Mouse (Mus musculus): Measurements from ENCODE around the gene Zfr. TPM values are rescaled to one million over a fixed set of nuclear protein-coding genes. Genes with fewer than 3 reads are reported as not detected.
"Not testable (repeated sequence)": the region's sequence is repeated elsewhere in the genome, so short reads cannot be mapped to it uniquely, and the experiment has no call there.

Gene Zfr
- polyA plus RNA-seq, 1 experiment from 2014 or later: 86.9 TPM

- Histone ChIP-seq H3K4me3 (ENCODE audit: low read length) (no peak overlapping the region), H3K4me2 (ENCODE audit: low read depth, low read length) (no peak overlapping the region), H3K27me3 (replicated peaks; ENCODE audit: control insufficient read depth, insufficient read depth, low read length) (no peaks in the 10 kb centered on the region), H3K9me3 (ENCODE audit: control insufficient read depth, low read length) (no peaks in the 10 kb centered on the region), H3K9ac (ENCODE audit: low read depth, low read length) (no peak overlapping the region), H3K4me1 (ENCODE audit: control insufficient read depth, insufficient read depth, low read length) (no peaks in the 10 kb centered on the region), H3K36me3 (ENCODE audit: control insufficient read depth, insufficient read depth, low read length) (no peaks in the 10 kb centered on the region), H3K27ac (ENCODE audit: low read length) (no peak overlapping the region)
- 56% methylated on average over 3 of the region's 3 CpGs for WGBS
- ATAC-seq: no peak
Measured at GRCm38 (mm10) chr15:12103763-12104162, 13.9 kb upstream of the Zfr start.

GRCm38 (mm10) chr15:12104827-12105226, 12.8 kb upstream of the Zfr start:
- Histone ChIP-seq H3K36me3 (ENCODE audit: control insufficient read depth, insufficient read depth, low read length) (no peaks in the 10 kb centered on the region), H3K27me3 (replicated peaks; ENCODE audit: control insufficient read depth, insufficient read depth, low read length) (no peaks in the 10 kb centered on the region), H3K27ac (ENCODE audit: low read length) (no peak overlapping the region), H3K4me3 (ENCODE audit: low read length) (no peak overlapping the region), H3K9ac (ENCODE audit: low read depth, low read length) (no peak overlapping the region), H3K9me3 (ENCODE audit: control insufficient read depth, low read length) (no peaks in the 10 kb centered on the region), H3K4me1 (ENCODE audit: control insufficient read depth, insufficient read depth, low read length) (no peaks in the 10 kb centered on the region), H3K4me2 (ENCODE audit: low read depth, low read length) (no peak overlapping the region)
- ATAC-seq: no peak
- WGBS: 91% methylated on average over 2 of the region's 2 CpGs

- no peak for ATAC-seq
- Histone ChIP-seq H3K9me3 (ENCODE audit: control insufficient read depth, low read length) (no peaks in the 10 kb centered on the region), H3K27ac (ENCODE audit: low read length) (no peak overlapping the region), H3K4me1 (ENCODE audit: control insufficient read depth, insufficient read depth, low read length) (no peaks in the 10 kb centered on the region), H3K9ac (ENCODE audit: low read depth, low read length) (no peak overlapping the region), H3K36me3 (ENCODE audit: control insufficient read depth, insufficient read depth, low read length) (no peaks in the 10 kb centered on the region), H3K27me3 (replicated peaks; ENCODE audit: control insufficient read depth, insufficient read depth, low read length) (no peaks in the 10 kb centered on the region), H3K4me2 (ENCODE audit: low read depth, low read length) (no peak overlapping the region), H3K4me3 (ENCODE audit: low read length) (no peak overlapping the region)
- 92% methylated on average over 12 of the region's 12 CpGs for WGBS
Measured at GRCm38 (mm10) chr15:12106430-12106829, 11.2 kb upstream of the Zfr start.

GRCm38 (mm10) chr15:12108200-12108599, 9.4 kb upstream of the Zfr start:
- WGBS: 78% methylated on average over 4 of the region's 4 CpGs
- H3K9ac ChIP-seq (ENCODE audit: low read depth, low read length): no peak overlapping the region
- no peaks in the 10 kb centered on the region for H3K27me3 ChIP-seq (replicated peaks; ENCODE audit: control insufficient read depth, insufficient read depth, low read length)
- H3K9me3 ChIP-seq (ENCODE audit: control insufficient read depth, low read length): no peaks in the 10 kb centered on the region
- no peak overlapping the region for H3K27ac ChIP-seq (ENCODE audit: low read length)
- no peaks in the 10 kb centered on the region for H3K4me1 ChIP-seq (ENCODE audit: control insufficient read depth, insufficient read depth, low read length)
- H3K4me2 ChIP-seq (ENCODE audit: low read depth, low read length): no peak overlapping the region
- H3K4me3 ChIP-seq (ENCODE audit: low read length): no peak overlapping the region
- H3K36me3 ChIP-seq (ENCODE audit: control insufficient read depth, insufficient read depth, low read length): no peaks in the 10 kb centered on the region
- ATAC-seq: no peak

GRCm38 (mm10) chr15:12108922-12109321, 8.7 kb upstream of the Zfr start:
- not testable (repeated sequence) for H3K4me3 ChIP-seq (ENCODE audit: low read length); H3K27me3 ChIP-seq (replicated peaks; ENCODE audit: control insufficient read depth, insufficient read depth, low read length); ATAC-seq; H3K9ac ChIP-seq (ENCODE audit: low read depth, low read length); H3K4me1 ChIP-seq (ENCODE audit: control insufficient read depth, insufficient read depth, low read length); H3K36me3 ChIP-seq (ENCODE audit: control insufficient read depth, insufficient read depth, low read length); H3K9me3 ChIP-seq (ENCODE audit: control insufficient read depth, low read length); H3K27ac ChIP-seq (ENCODE audit: low read length); H3K4me2 ChIP-seq (ENCODE audit: low read depth, low read length)
- WGBS: 83% methylated on average over 3 of the region's 3 CpGs

GRCm38 (mm10) chr15:12111232-12111631, 6.4 kb upstream of the Zfr start:
- Histone ChIP-seq H3K27me3 (replicated peaks; ENCODE audit: control insufficient read depth, insufficient read depth, low read length) (no peaks in the 10 kb centered on the region), H3K27ac (ENCODE audit: low read length) (no peak overlapping the region), H3K9me3 (ENCODE audit: control insufficient read depth, low read length) (no peaks in the 10 kb centered on the region), H3K36me3 (ENCODE audit: control insufficient read depth, insufficient read depth, low read length) (no peaks in the 10 kb centered on the region), H3K9ac (ENCODE audit: low read depth, low read length) (no peak overlapping the region), H3K4me3 (ENCODE audit: low read length) (no peak overlapping the region), H3K4me2 (ENCODE audit: low read depth, low read length) (no peak overlapping the region), H3K4me1 (ENCODE audit: control insufficient read depth, insufficient read depth, low read length) (no peaks in the 10 kb centered on the region)
- no peak for ATAC-seq
- 61% methylated on average over 7 of the region's 7 CpGs for WGBS

- 69% methylated on average over 2 of the region's 2 CpGs for WGBS
- ATAC-seq: no peak
Measured at GRCm38 (mm10) chr15:12113411-12113810, 4.2 kb upstream of the Zfr start.

GRCm38 (mm10) chr15:12114546-12114945, 3.1 kb upstream of the Zfr start:
- Histone ChIP-seq H3K36me3 (ENCODE audit: control insufficient read depth, insufficient read depth, low read length) (no peaks in the 10 kb centered on the region), H3K27ac (ENCODE audit: low read length) (no peak overlapping the region), H3K4me3 (ENCODE audit: low read length) (no peak overlapping the region), H3K27me3 (replicated peaks; ENCODE audit: control insufficient read depth, insufficient read depth, low read length) (no peaks in the 10 kb centered on the region), H3K9me3 (ENCODE audit: control insufficient read depth, low read length) (no peaks in the 10 kb centered on the region), H3K4me2 (ENCODE audit: low read depth, low read length) (no peak overlapping the region), H3K4me1 (ENCODE audit: control insufficient read depth, insufficient read depth, low read length) (0 out of 2 replicates have a peak, but pooled peaks cover 5% of the 10 kb centered on the region), H3K9ac (ENCODE audit: low read depth, low read length) (no peak overlapping the region)
- 51% methylated on average over 6 of the region's 6 CpGs for WGBS
- no peak for ATAC-seq

More at GRCm38 (mm10) chr15:12113411-12113810, 4.2 kb upstream of the Zfr start:
- H3K4me1 ChIP-seq (ENCODE audit: control insufficient read depth, insufficient read depth, low read length): 0 out of 2 replicates have a peak, but pooled peaks cover 5% of the 10 kb centered on the region
- H3K36me3 ChIP-seq (ENCODE audit: control insufficient read depth, insufficient read depth, low read length): no peaks in the 10 kb centered on the region
- no peaks in the 10 kb centered on the region for H3K27me3 ChIP-seq (replicated peaks; ENCODE audit: control insufficient read depth, insufficient read depth, low read length)
- no peak overlapping the region for H3K4me3 ChIP-seq (ENCODE audit: low read length)
- H3K9me3 ChIP-seq (ENCODE audit: control insufficient read depth, low read length): no peaks in the 10 kb centered on the region
- H3K4me2 ChIP-seq (ENCODE audit: low read depth, low read length): no peak overlapping the region
- no peak overlapping the region for H3K27ac ChIP-seq (ENCODE audit: low read length)
- H3K9ac ChIP-seq (ENCODE audit: low read depth, low read length): no peak overlapping the region

- Histone ChIP-seq H3K4me3 (ENCODE audit: low read length) (no peak overlapping the region), H3K9ac (ENCODE audit: low read depth, low read length) (no peak overlapping the region), H3K27me3 (replicated peaks; ENCODE audit: control insufficient read depth, insufficient read depth, low read length) (no peaks in the 10 kb centered on the region), H3K4me1 (ENCODE audit: control insufficient read depth, insufficient read depth, low read length) (0 out of 2 replicates have a peak, but pooled peaks cover 5% of the 10 kb centered on the region), H3K27ac (ENCODE audit: low read length) (no peak overlapping the region), H3K4me2 (ENCODE audit: low read depth, low read length) (no peak overlapping the region), H3K36me3 (ENCODE audit: control insufficient read depth, insufficient read depth, low read length) (no peaks in the 10 kb centered on the region), H3K9me3 (ENCODE audit: control insufficient read depth, low read length) (no peaks in the 10 kb centered on the region)
- ATAC-seq: no peak
- 53% methylated on average over 6 of the region's 6 CpGs for WGBS
Measured at GRCm38 (mm10) chr15:12115722-12116230, 1.9 kb upstream of the Zfr start.

GRCm38 (mm10) chr15:12118093-12118431, 431 bp downstream of the Zfr start:
- H3K9ac ChIP-seq (ENCODE audit: low read depth, low read length): peak overlapping the region; percentile 99
- H3K4me1 ChIP-seq (ENCODE audit: control insufficient read depth, insufficient read depth, low read length): 0 out of 2 replicates have a peak, but pooled peaks cover 5% of the 10 kb centered on the region
- H3K36me3 ChIP-seq (ENCODE audit: control insufficient read depth, insufficient read depth, low read length): no peaks in the 10 kb centered on the region
- 0% methylated on average over 24 of the region's 43 CpGs for WGBS
- no peaks in the 10 kb centered on the region for H3K27me3 ChIP-seq (replicated peaks; ENCODE audit: control insufficient read depth, insufficient read depth, low read length)
- peak overlapping the region; percentile 96 for H3K27ac ChIP-seq (ENCODE audit: low read length)
- peak overlapping the region; percentile 95 for H3K4me3 ChIP-seq (ENCODE audit: low read length)
- peak; percentile 47 for ATAC-seq
- no peak overlapping the region for H3K4me2 ChIP-seq (ENCODE audit: low read depth, low read length)
- H3K9me3 ChIP-seq (ENCODE audit: control insufficient read depth, low read length): no peaks in the 10 kb centered on the region

Data from intestine, embryonic 16.5 days (tissue).